Mouse (Mus musculus) lung, postnatal 0 days (tissue): ENCODE results near the gene 9430015G10Rik.

Experiments
- CTCF ChIP-seq: IDR thresholded peaks from 2 replicates; pipeline ENCODE4 v1.5.1; 2016; ENCODE audit warnings: antibody characterized with exemption, mild to moderate bottlenecking
- EP300 ChIP-seq: IDR thresholded peaks from 2 replicates; pipeline ENCODE4 v1.6.1; 2016; ENCODE audit warnings: antibody characterized with exemption, mild to moderate bottlenecking, control low read depth

- TF ChIP-seq CTCF (no peak), EP300 (no peak)
Measured at GRCm38 (mm10) chr4:156171828-156172227, 62.0 kb downstream of the 9430015G10Rik start.
